Mouse (Mus musculus): Measurements from ENCODE around the gene Dtnbp1. TPM values are rescaled to one million over a fixed set of nuclear protein-coding genes. Genes with fewer than 3 reads are reported as not detected.
A peak's percentile ranks its signal among the peaks of the same experiment; 100 is the strongest.

Gene Dtnbp1
- polyA plus RNA-seq, 1 experiment from 2014 or later = 50.1 TPM

GRCm38 (mm10) chr13:45006483-45006882, 4.5 kb upstream of the Dtnbp1 start:
- Histone ChIP-seq H3K9me3 (replicated peaks; ENCODE audit: control insufficient read depth, low read length) (no peaks in the 10 kb centered on the region), H3K4me1 (ENCODE audit: control insufficient read depth, insufficient read depth, low read length) (peaks cover 5% of the 10 kb centered on the region; the same call in 1 of the 2 replicates), H3K36me3 (ENCODE audit: control insufficient read depth, insufficient read depth, low read length) (no peaks in the 10 kb centered on the region), H3K4me2 (ENCODE audit: low read depth, low read length) (no peak overlapping the region), H3K27ac (ENCODE audit: low read length) (no peak overlapping the region), H3K9ac (ENCODE audit: low read length) (no peak overlapping the region), H3K4me3 (replicated peaks; ENCODE audit: low read length) (no peak overlapping the region), H3K27me3 (ENCODE audit: control insufficient read depth, insufficient read depth, low read length) (no peaks in the 10 kb centered on the region)
- no peak for ATAC-seq (ENCODE audit: insufficient read depth, low FRiP score)
- WGBS = 76% methylated on average over 5 of the region's 5 CpGs

- no peak overlapping the region for H3K27ac ChIP-seq (ENCODE audit: low read length)
Observed at GRCm38 (mm10) chr13:45005861-45006260, 3.9 kb upstream of the Dtnbp1 start.

GRCm38 (mm10) chr13:45004987-45005592, 3.1 kb upstream of the Dtnbp1 start:
- Histone ChIP-seq H3K27ac (ENCODE audit: low read length) (no peak overlapping the region), H3K27me3 (ENCODE audit: control insufficient read depth, insufficient read depth, low read length) (no peaks in the 10 kb centered on the region), H3K4me1 (ENCODE audit: control insufficient read depth, insufficient read depth, low read length) (peaks cover 5% of the 10 kb centered on the region; the same call in 1 of the 2 replicates), H3K9ac (ENCODE audit: low read length) (no peak overlapping the region), H3K4me2 (ENCODE audit: low read depth, low read length) (no peak overlapping the region), H3K4me3 (replicated peaks; ENCODE audit: low read length) (no peak overlapping the region), H3K36me3 (ENCODE audit: control insufficient read depth, insufficient read depth, low read length) (no peaks in the 10 kb centered on the region), H3K9me3 (replicated peaks; ENCODE audit: control insufficient read depth, low read length) (no peaks in the 10 kb centered on the region)
- ATAC-seq (ENCODE audit: insufficient read depth, low FRiP score) = no peak
- 77% methylated on average over 5 of the region's 5 CpGs for WGBS

More at GRCm38 (mm10) chr13:45005861-45006260, 3.9 kb upstream of the Dtnbp1 start:
- Histone ChIP-seq H3K9me3 (replicated peaks; ENCODE audit: control insufficient read depth, low read length) (no peaks in the 10 kb centered on the region), H3K4me3 (replicated peaks; ENCODE audit: low read length) (no peak overlapping the region), H3K4me2 (ENCODE audit: low read depth, low read length) (no peak overlapping the region), H3K4me1 (ENCODE audit: control insufficient read depth, insufficient read depth, low read length) (peaks cover 5% of the 10 kb centered on the region; the same call in 1 of the 2 replicates), H3K27me3 (ENCODE audit: control insufficient read depth, insufficient read depth, low read length) (no peaks in the 10 kb centered on the region), H3K9ac (ENCODE audit: low read length) (no peak overlapping the region), H3K36me3 (ENCODE audit: control insufficient read depth, insufficient read depth, low read length) (no peaks in the 10 kb centered on the region)
- 62% methylated on average over 7 of the region's 7 CpGs for WGBS
- ATAC-seq (ENCODE audit: insufficient read depth, low FRiP score) = no peak

- Histone ChIP-seq H3K4me1 (ENCODE audit: control insufficient read depth, insufficient read depth, low read length) (peaks cover 5% of the 10 kb centered on the region; the same call in 1 of the 2 replicates), H3K27me3 (ENCODE audit: control insufficient read depth, insufficient read depth, low read length) (no peaks in the 10 kb centered on the region), H3K9me3 (replicated peaks; ENCODE audit: control insufficient read depth, low read length) (no peaks in the 10 kb centered on the region), H3K4me3 (replicated peaks; ENCODE audit: low read length) (no peak overlapping the region), H3K36me3 (ENCODE audit: control insufficient read depth, insufficient read depth, low read length) (no peaks in the 10 kb centered on the region), H3K9ac (ENCODE audit: low read length) (no peak overlapping the region), H3K27ac (ENCODE audit: low read length) (no peak overlapping the region), H3K4me2 (ENCODE audit: low read depth, low read length) (no peak overlapping the region)
- ATAC-seq (ENCODE audit: insufficient read depth, low FRiP score) = no peak
- WGBS = 71% methylated on average over 5 of the region's 5 CpGs
Observed at GRCm38 (mm10) chr13:45003026-45003425, 1.1 kb upstream of the Dtnbp1 start.

- peak overlapping the region; percentile 88 for H3K4me3 ChIP-seq (replicated peaks; ENCODE audit: low read length)
- no peaks in the 10 kb centered on the region for H3K9me3 ChIP-seq (replicated peaks; ENCODE audit: control insufficient read depth, low read length)
- peaks cover 5% of the 10 kb centered on the region; the same call in 1 of the 2 replicates for H3K4me1 ChIP-seq (ENCODE audit: control insufficient read depth, insufficient read depth, low read length)
- WGBS = under 1% methylated on average over 52 of the region's 52 CpGs
- peak overlapping the region; percentile 79 for H3K4me2 ChIP-seq (ENCODE audit: low read depth, low read length)
- H3K36me3 ChIP-seq (ENCODE audit: control insufficient read depth, insufficient read depth, low read length) = no peaks in the 10 kb centered on the region
- no peaks in the 10 kb centered on the region for H3K27me3 ChIP-seq (ENCODE audit: control insufficient read depth, insufficient read depth, low read length)
- peak; percentile 81 for ATAC-seq (ENCODE audit: insufficient read depth, low FRiP score)
- H3K9ac ChIP-seq (ENCODE audit: low read length) = peak overlapping the region; percentile 90
- H3K27ac ChIP-seq (ENCODE audit: low read length) = peak overlapping the region; percentile 31
Observed at GRCm38 (mm10) chr13:45001228-45001910, 578 bp downstream of the Dtnbp1 start.

GRCm38 (mm10) chr13:45000836-45001227, 1.1 kb downstream of the Dtnbp1 start:
- Histone ChIP-seq H3K9ac (ENCODE audit: low read length) (peak overlapping the region; percentile 90), H3K27ac (ENCODE audit: low read length) (peak overlapping the region; percentile 31), H3K9me3 (replicated peaks; ENCODE audit: control insufficient read depth, low read length) (no peaks in the 10 kb centered on the region), H3K36me3 (ENCODE audit: control insufficient read depth, insufficient read depth, low read length) (no peaks in the 10 kb centered on the region), H3K4me3 (replicated peaks; ENCODE audit: low read length) (peak overlapping the region; percentile 88), H3K27me3 (ENCODE audit: control insufficient read depth, insufficient read depth, low read length) (no peaks in the 10 kb centered on the region), H3K4me2 (ENCODE audit: low read depth, low read length) (peak overlapping the region; percentile 79), H3K4me1 (ENCODE audit: control insufficient read depth, insufficient read depth, low read length) (peaks cover 5% of the 10 kb centered on the region; the same call in 1 of the 2 replicates)
- ATAC-seq (ENCODE audit: insufficient read depth, low FRiP score) = no peak
- WGBS = 14% methylated on average over 7 of the region's 7 CpGs

GRCm38 (mm10) chr13:44999211-44999610, 2.7 kb downstream of the Dtnbp1 start:
- 94% methylated on average over 12 of the region's 12 CpGs for WGBS
- H3K4me1 ChIP-seq (ENCODE audit: control insufficient read depth, insufficient read depth, low read length) = peaks cover 5% of the 10 kb centered on the region; the same call in 1 of the 2 replicates
- no peaks in the 10 kb centered on the region for H3K27me3 ChIP-seq (ENCODE audit: control insufficient read depth, insufficient read depth, low read length)
- no peak overlapping the region for H3K27ac ChIP-seq (ENCODE audit: low read length)
- no peak for ATAC-seq (ENCODE audit: insufficient read depth, low FRiP score)
- H3K9me3 ChIP-seq (replicated peaks; ENCODE audit: control insufficient read depth, low read length) = no peaks in the 10 kb centered on the region
- H3K36me3 ChIP-seq (ENCODE audit: control insufficient read depth, insufficient read depth, low read length) = no peaks in the 10 kb centered on the region
- no peak overlapping the region for H3K4me2 ChIP-seq (ENCODE audit: low read depth, low read length)
- H3K4me3 ChIP-seq (replicated peaks; ENCODE audit: low read length) = no peak overlapping the region
- no peak overlapping the region for H3K9ac ChIP-seq (ENCODE audit: low read length)

- no peak overlapping the region for H3K4me3 ChIP-seq (replicated peaks; ENCODE audit: low read length)
- no peaks in the 10 kb centered on the region for H3K27me3 ChIP-seq (ENCODE audit: control insufficient read depth, insufficient read depth, low read length)
- no peak overlapping the region for H3K27ac ChIP-seq (ENCODE audit: low read length)
- 82% methylated on average over 5 of the region's 5 CpGs for WGBS
- H3K9ac ChIP-seq (ENCODE audit: low read length) = no peak overlapping the region
- H3K9me3 ChIP-seq (replicated peaks; ENCODE audit: control insufficient read depth, low read length) = no peaks in the 10 kb centered on the region
- ATAC-seq (ENCODE audit: insufficient read depth, low FRiP score) = no peak
- H3K4me2 ChIP-seq (ENCODE audit: low read depth, low read length) = no peak overlapping the region
- no peaks in the 10 kb centered on the region for H3K36me3 ChIP-seq (ENCODE audit: control insufficient read depth, insufficient read depth, low read length)
- 0 out of 2 replicates have a peak, but pooled peaks cover 2% of the 10 kb centered on the region for H3K4me1 ChIP-seq (ENCODE audit: control insufficient read depth, insufficient read depth, low read length)
Observed at GRCm38 (mm10) chr13:44996339-44996738, 5.6 kb downstream of the Dtnbp1 start.

GRCm38 (mm10) chr13:44992550-44993205, 9.3 kb downstream of the Dtnbp1 start:
- no peak overlapping the region for H3K4me2 ChIP-seq (ENCODE audit: low read depth, low read length)
- WGBS = 86% methylated on average over 10 of the region's 10 CpGs
- H3K27ac ChIP-seq (ENCODE audit: low read length) = no peak overlapping the region
- H3K4me1 ChIP-seq (ENCODE audit: control insufficient read depth, insufficient read depth, low read length) = 0 out of 2 replicates have a peak, but pooled peaks cover 2% of the 10 kb centered on the region
- no peaks in the 10 kb centered on the region for H3K27me3 ChIP-seq (ENCODE audit: control insufficient read depth, insufficient read depth, low read length)
- no peaks in the 10 kb centered on the region for H3K36me3 ChIP-seq (ENCODE audit: control insufficient read depth, insufficient read depth, low read length)
- no peak overlapping the region for H3K4me3 ChIP-seq (replicated peaks; ENCODE audit: low read length)
- H3K9me3 ChIP-seq (replicated peaks; ENCODE audit: control insufficient read depth, low read length) = no peaks in the 10 kb centered on the region
- ATAC-seq (ENCODE audit: insufficient read depth, low FRiP score) = no peak
- no peak overlapping the region for H3K9ac ChIP-seq (ENCODE audit: low read length)

Data from stomach, embryonic 16.5 days (tissue).